Mouse (Mus musculus) CH12.LX (cell line): ENCODE results near the gene Kdelr1.

ENCODE experiments used
- CTCF ChIP-seq, 2 experiments: IDR thresholded peaks in 1 of 2; conservative IDR thresholded peaks in 1 of 2; 2 replicates each; pipeline ENCODE4 v1.5.1; 2011 to 2012; ENCODE audit warnings: low read depth in 2 of 2, low read length in 2 of 2, improper control_type of control experiment in 1 of 2, inconsistent platforms in 1 of 2, mild to moderate bottlenecking in 1 of 2, moderate library complexity in 1 of 2
- E2F4 ChIP-seq: IDR thresholded peaks from 2 replicates; pipeline ENCODE4 v1.6.1; 2011; ENCODE audit warnings: low read depth, low read length, improper control_type of control experiment; ENCODE audit not compliant: insufficient replicate concordance
- ELF1 ChIP-seq: IDR thresholded peaks from 2 replicates; pipeline ENCODE4 v1.6.1; 2014; ENCODE audit warnings: low read depth, mild to moderate bottlenecking, inconsistent platforms, low read length, improper control_type of control experiment
- MAX ChIP-seq: IDR thresholded peaks from 2 replicates; pipeline ENCODE4 v1.6.1; 2011; ENCODE audit warnings: low read length, improper control_type of control experiment
- MEF2A ChIP-seq: IDR thresholded peaks from 2 replicates; pipeline ENCODE4 v1.6.1; 2014; ENCODE audit warnings: low read depth, mild to moderate bottlenecking, inconsistent platforms, low read length, improper control_type of control experiment, borderline replicate concordance
- POLR2A ChIP-seq: IDR thresholded peaks from 2 replicates; pipeline ENCODE4 v1.6.1; 2011; ENCODE audit warnings: low read depth, mild to moderate bottlenecking, improper control_type of control experiment, low read length
- RAD21 ChIP-seq: IDR thresholded peaks from 2 replicates; pipeline ENCODE4 v1.6.1; 2011; ENCODE audit warnings: low read depth, mild to moderate bottlenecking, low read length, improper control_type of control experiment, moderate library complexity
- RCOR1 ChIP-seq: conservative IDR thresholded peaks from 2 replicates; pipeline ENCODE4 v1.6.1; 2012; ENCODE audit warnings: low read depth, mild to moderate bottlenecking, inconsistent platforms, low read length, improper control_type of control experiment
- USF1 ChIP-seq: IDR thresholded peaks from 2 replicates; pipeline ENCODE4 v1.6.1; 2014; ENCODE audit warnings: low read depth, mild to moderate bottlenecking, inconsistent platforms, low read length, improper control_type of control experiment
- ZNF384 ChIP-seq: IDR thresholded peaks from 2 replicates; pipeline ENCODE4 v1.6.1; 2012; ENCODE audit warnings: low read depth, low read length, improper control_type of control experiment, inconsistent platforms

- TF ChIP-seq POLR2A = peak; percentile 91
- no peak for TF ChIP-seq CTCF (conservative IDR thresholded peaks at IDR 0.05 in 1 of 2, IDR thresholded peaks at IDR 0.05 in 1 of 2; ENCODE audit: low read depth in 2 of 2, low read length in 2 of 2)
- TF ChIP-seq RAD21 = no peak
- TF ChIP-seq USF1 = no peak
- TF ChIP-seq MAX = peak; percentile 97
- peak; percentile 16; the same call in 1 of the 2 replicates for TF ChIP-seq MEF2A
- TF ChIP-seq E2F4 = no peak
- peak; percentile 93 for TF ChIP-seq ELF1
- no peak; the same call in 1 of the 2 replicates for TF ChIP-seq RCOR1
- no peak for TF ChIP-seq ZNF384
These were observed 42.0 kb upstream of the Kdelr1 start, which contains the start of gene Grwd1 for GRCm38 (mm10) chr7:45830427-45831127.
